Mouse (Mus musculus) CD4-positive helper T cell, adult 2 months (primary cell): Measurements from ENCODE around the gene Slamf6.
"Not testable (repeated sequence)": the region's sequence is repeated elsewhere in the genome, so short reads cannot be mapped to it uniquely, and the experiment has no call there.

Experiments
- DNase-seq: peaks from one replicate; pipeline ENCODE4 v3.0.0-alpha.2; 2012; ENCODE audit warnings: low read depth, missing footprints, low spot score

The Slamf6 gene

GRCm38 (mm10) chr1:171957411-171957810 lies 40.1 kb downstream of the Slamf6 start:
- no peak for DNase-seq

GRCm38 (mm10) chr1:171960726-171961125 lies 43.4 kb downstream of the Slamf6 start:
- no peak for DNase-seq

GRCm38 (mm10) chr1:171961704-171962103 lies 44.4 kb downstream of the Slamf6 start:
- no peak for DNase-seq

GRCm38 (mm10) chr1:171963613-171964012 lies 46.3 kb downstream of the Slamf6 start:
- DNase-seq, result peak; percentile 74

GRCm38 (mm10) chr1:171966054-171966790 lies 48.9 kb downstream of the Slamf6 start:
- peak; percentile 66 for DNase-seq

- no peak for DNase-seq
These were observed 51.9 kb downstream of the Slamf6 start for GRCm38 (mm10) chr1:171969221-171969620.

GRCm38 (mm10) chr1:171970854-171971586 lies 53.7 kb downstream of the Slamf6 start:
- DNase-seq, result no peak

- DNase-seq, result not testable (repeated sequence)
These were observed 57.0 kb downstream of the Slamf6 start for GRCm38 (mm10) chr1:171974361-171974760.

- DNase-seq, result peak; percentile 70
These were observed 58.1 kb downstream of the Slamf6 start for GRCm38 (mm10) chr1:171975377-171975776.

- peak; percentile 66 for DNase-seq
These were observed 58.5 kb downstream of the Slamf6 start for GRCm38 (mm10) chr1:171975831-171976230.

- DNase-seq, result no peak
These were observed 59.7 kb downstream of the Slamf6 start for GRCm38 (mm10) chr1:171976826-171977539.

GRCm38 (mm10) chr1:171977891-171978290 lies 60.6 kb downstream of the Slamf6 start:
- no peak for DNase-seq

- DNase-seq, result no peak
These were observed 62.8 kb downstream of the Slamf6 start for GRCm38 (mm10) chr1:171979969-171980730.

GRCm38 (mm10) chr1:171982170-171982569 lies 64.9 kb downstream of the Slamf6 start:
- DNase-seq, result peak; percentile 65

GRCm38 (mm10) chr1:171982740-171983139 lies 65.4 kb downstream of the Slamf6 start:
- DNase-seq, result no peak

- peak; percentile 52 for DNase-seq
These were observed 66.2 kb downstream of the Slamf6 start for GRCm38 (mm10) chr1:171983372-171984001.

- no peak for DNase-seq
These were observed 66.8 kb downstream of the Slamf6 start for GRCm38 (mm10) chr1:171984121-171984520.

- no peak for DNase-seq
These were observed 74.6 kb downstream of the Slamf6 start for GRCm38 (mm10) chr1:171991883-171992282.

GRCm38 (mm10) chr1:171992901-171993530 lies 75.7 kb downstream of the Slamf6 start:
- DNase-seq, result no peak

GRCm38 (mm10) chr1:171994501-171994900 lies 77.2 kb downstream of the Slamf6 start:
- no peak for DNase-seq
